Mouse (Mus musculus): ENCODE measurements around the gene Arel1. TPM values are rescaled to one million over a fixed set of nuclear protein-coding genes. Genes with fewer than 3 reads are reported as not detected.

Arel1 gene
- polyA plus RNA-seq (2015; fragmentation: Nextera tagmentation; extraction: Ambion mirVana) = 10.4 and 12.7 TPM in 2 replicates

DNA sequence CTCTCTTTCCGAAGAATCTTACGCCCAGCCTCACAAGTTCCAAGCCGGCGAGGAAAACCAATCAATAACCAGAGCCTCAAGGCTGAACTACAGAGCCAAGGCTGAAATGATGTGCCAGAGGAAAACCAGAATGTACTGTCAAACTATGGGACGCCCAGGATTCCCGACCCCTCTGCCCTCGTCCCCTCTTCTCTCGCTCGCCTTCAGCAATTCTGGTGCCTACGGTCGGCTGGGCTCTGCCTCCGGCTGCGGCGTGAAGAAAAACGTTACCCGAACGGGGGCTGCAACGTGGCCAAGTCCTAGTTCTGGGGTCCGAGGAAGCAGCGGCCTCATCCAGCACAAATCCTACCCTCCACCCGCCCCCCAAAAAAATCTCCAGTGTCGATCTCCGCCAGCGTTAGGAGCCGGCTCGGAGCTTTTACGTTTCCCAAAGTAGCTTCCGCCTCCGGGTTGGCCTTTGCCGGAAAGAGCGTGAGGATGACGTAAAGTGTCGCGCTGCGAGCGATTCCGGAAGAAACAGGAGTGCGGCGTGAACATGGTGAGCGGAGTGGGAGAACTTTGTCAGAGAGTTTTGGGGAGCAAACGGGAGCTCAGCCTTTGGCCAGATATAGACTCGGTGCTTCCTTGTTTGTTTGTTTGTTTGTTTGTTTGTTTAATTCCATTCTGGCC, at the start of gene Arel1, which contains the start of gene Fcf1:
Gene Arel1, minus strand, starts transcription at position 473 of the 669 bp plus-strand sequence.
Gene Fcf1, plus strand, starts transcription at position 470 of the 669 bp plus-strand sequence.
- Histone ChIP-seq H3K27me3 (no peaks in the 10 kb centered on the region), H3K9ac (peak within 1 kb of the TSS; percentile 88), H3K4me3 (peak within 1 kb of the TSS; percentile 96), H3K4me1 (replicated peaks) (peaks cover 17% of the 10 kb centered on the region), H3K4me2 (peak within 1 kb of the TSS; percentile 82), H3K36me3 (peaks cover 27% of the 10 kb centered on the region), H3K9me3 (replicated peaks) (no peaks in the 10 kb centered on the region), H3K27ac (peak within 1 kb of the TSS; percentile 57)
- WGBS = under 1% methylated on average over 42 of the region's 42 CpGs
- 0 out of 2 replicates have a peak, but pooled peaks have one; percentile 60 for ATAC-seq (replicated peaks; ENCODE audit: insufficient number of reproducible peaks, insufficient read depth, low FRiP score, low read depth)

- 77% methylated on average over 2 of the region's 2 CpGs for WGBS
- no peak for ATAC-seq (replicated peaks; ENCODE audit: insufficient number of reproducible peaks, insufficient read depth, low FRiP score, low read depth)
- H3K9ac ChIP-seq = no peak overlapping the region
These were observed 41.5 kb upstream of the Arel1 start for GRCm38 (mm10) chr12:85012185-85012584.

GRCm38 (mm10) chr12:85010541-85010940, 39.8 kb upstream of the Arel1 start:
- no peak for ATAC-seq (replicated peaks; ENCODE audit: insufficient number of reproducible peaks, insufficient read depth, low FRiP score, low read depth)
- no peaks in the 10 kb centered on the region; the same call in 1 of the 2 replicates for H3K4me1 ChIP-seq (replicated peaks)
- peaks cover 32% of the 10 kb centered on the region for H3K36me3 ChIP-seq
- no peak overlapping the region for H3K4me2 ChIP-seq
- H3K27ac ChIP-seq = no peak overlapping the region
- no peaks in the 10 kb centered on the region for H3K9me3 ChIP-seq (replicated peaks)
- 90% methylated on average over 2 of the region's 2 CpGs for WGBS
- H3K9ac ChIP-seq = no peak overlapping the region
- no peaks in the 10 kb centered on the region for H3K27me3 ChIP-seq
- no peak overlapping the region for H3K4me3 ChIP-seq

More at GRCm38 (mm10) chr12:85012185-85012584, 41.5 kb upstream of the Arel1 start:
- H3K36me3 ChIP-seq = peaks cover 43% of the 10 kb centered on the region
- H3K4me2 ChIP-seq = no peak overlapping the region
- no peaks in the 10 kb centered on the region for H3K9me3 ChIP-seq (replicated peaks)
- H3K27ac ChIP-seq = no peak overlapping the region
- H3K4me3 ChIP-seq = no peak overlapping the region
- no peaks in the 10 kb centered on the region; the same call in 1 of the 2 replicates for H3K4me1 ChIP-seq (replicated peaks)
- H3K27me3 ChIP-seq = no peaks in the 10 kb centered on the region

- Histone ChIP-seq H3K4me1 (replicated peaks) (no peaks in the 10 kb centered on the region; the same call in 1 of the 2 replicates), H3K27ac (no peak overlapping the region), H3K9me3 (replicated peaks) (no peaks in the 10 kb centered on the region), H3K4me2 (no peak overlapping the region), H3K36me3 (peaks cover 32% of the 10 kb centered on the region), H3K27me3 (no peaks in the 10 kb centered on the region), H3K4me3 (no peak overlapping the region), H3K9ac (no peak overlapping the region)
- WGBS = 80% methylated on average over 1 of the region's 1 CpGs
- no peak for ATAC-seq (replicated peaks; ENCODE audit: insufficient number of reproducible peaks, insufficient read depth, low FRiP score, low read depth)
These were observed 39.1 kb upstream of the Arel1 start for GRCm38 (mm10) chr12:85009776-85010175.

DNA sequence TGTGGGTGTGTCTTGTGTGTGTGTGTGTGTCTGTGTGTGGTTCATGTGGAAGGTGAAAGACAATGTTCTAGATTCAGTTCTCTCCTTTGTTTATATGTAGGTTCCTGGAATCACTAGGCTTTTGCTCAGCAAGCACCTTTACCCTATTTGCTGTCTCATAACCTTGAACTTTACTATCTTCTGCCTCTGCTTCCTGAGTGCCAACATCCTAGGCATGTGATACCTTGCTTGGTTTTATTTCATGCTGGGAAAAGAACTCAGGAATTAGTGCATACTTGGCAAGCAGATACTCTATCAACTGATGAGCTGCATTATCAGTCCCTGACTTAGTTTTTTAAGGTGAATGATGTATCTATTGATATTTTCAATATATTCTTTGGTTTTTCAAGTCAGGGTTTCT, 36.3 kb upstream of the Arel1 start:
- Histone ChIP-seq H3K27me3 (no peaks in the 10 kb centered on the region), H3K36me3 (peaks cover 10% of the 10 kb centered on the region; the same call in 1 of the 2 replicates), H3K4me2 (no peak overlapping the region), H3K9ac (no peak overlapping the region), H3K27ac (no peak overlapping the region), H3K9me3 (replicated peaks) (no peaks in the 10 kb centered on the region), H3K4me1 (replicated peaks) (no peaks in the 10 kb centered on the region; the same call in 1 of the 2 replicates), H3K4me3 (no peak overlapping the region)
- ATAC-seq (replicated peaks; ENCODE audit: insufficient number of reproducible peaks, insufficient read depth, low FRiP score, low read depth) = no peak

GRCm38 (mm10) chr12:85006206-85006605, 35.5 kb upstream of the Arel1 start:
- Histone ChIP-seq H3K9ac (no peak overlapping the region), H3K4me1 (replicated peaks) (no peaks in the 10 kb centered on the region; the same call in 1 of the 2 replicates), H3K36me3 (peaks cover 10% of the 10 kb centered on the region; the same call in 1 of the 2 replicates), H3K9me3 (replicated peaks) (no peaks in the 10 kb centered on the region), H3K4me2 (no peak overlapping the region), H3K27me3 (no peaks in the 10 kb centered on the region), H3K4me3 (no peak overlapping the region), H3K27ac (no peak overlapping the region)
- no peak for ATAC-seq (replicated peaks; ENCODE audit: insufficient number of reproducible peaks, insufficient read depth, low FRiP score, low read depth)
- WGBS = 95% methylated on average over 1 of the region's 1 CpGs

- H3K4me3 ChIP-seq = peak overlapping the region; percentile 21
- H3K27ac ChIP-seq = no peak overlapping the region
- no peaks in the 10 kb centered on the region for H3K9me3 ChIP-seq (replicated peaks)
- no peaks in the 10 kb centered on the region for H3K27me3 ChIP-seq
- H3K4me1 ChIP-seq (replicated peaks) = peaks cover 23% of the 10 kb centered on the region
- no peak overlapping the region for H3K9ac ChIP-seq
- peak overlapping the region; percentile 94 for H3K4me2 ChIP-seq
- H3K36me3 ChIP-seq = no peaks in the 10 kb centered on the region
- ATAC-seq (replicated peaks; ENCODE audit: insufficient number of reproducible peaks, insufficient read depth, low FRiP score, low read depth) = no peak
These were observed 28.4 kb upstream of the Arel1 start for GRCm38 (mm10) chr12:84999053-84999452.

GRCm38 (mm10) chr12:84996501-84997398, 26.1 kb upstream of the Arel1 start:
- 1% methylated on average over 44 of the region's 44 CpGs for WGBS
- Histone ChIP-seq H3K9ac (peak overlapping the region; percentile 95), H3K36me3 (no peaks in the 10 kb centered on the region), H3K4me3 (peak overlapping the region; percentile 87), H3K4me2 (peak overlapping the region; percentile 94), H3K27ac (peak overlapping the region; percentile 83), H3K4me1 (replicated peaks) (peaks cover 23% of the 10 kb centered on the region), H3K9me3 (replicated peaks) (no peaks in the 10 kb centered on the region), H3K27me3 (no peaks in the 10 kb centered on the region)
- peak; percentile 51 for ATAC-seq (replicated peaks; ENCODE audit: insufficient number of reproducible peaks, insufficient read depth, low FRiP score, low read depth)

DNA sequence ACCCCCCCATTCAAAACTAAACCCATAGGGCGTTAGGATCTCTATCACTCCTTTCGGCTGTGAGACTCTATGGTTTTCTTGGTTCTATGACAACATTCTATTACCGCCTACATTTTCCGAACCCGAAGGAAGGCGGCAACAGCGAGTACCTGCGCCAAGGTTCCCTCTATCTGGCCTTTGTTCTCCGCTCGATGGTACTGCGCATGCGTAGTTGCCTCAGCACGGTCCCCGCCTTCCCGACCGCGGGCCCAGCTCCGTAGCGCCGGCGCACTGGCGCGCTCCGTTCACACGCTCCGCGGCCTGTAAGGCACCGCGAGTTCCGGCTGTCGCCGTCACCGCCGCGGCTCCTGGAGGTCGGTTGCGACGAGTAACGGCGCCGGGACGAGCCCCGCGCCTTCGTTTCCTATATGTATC, 25.4 kb upstream of the Arel1 start, which contains the start of gene Ylpm1:
Gene Ylpm1, plus strand, starts transcription at position 239 of the 414 bp plus-strand sequence.
- WGBS = under 1% methylated on average over 45 of the region's 45 CpGs
- ATAC-seq (replicated peaks; ENCODE audit: insufficient number of reproducible peaks, insufficient read depth, low FRiP score, low read depth) = peak; percentile 98
- peak within 1 kb of the TSS; percentile 83 for H3K27ac ChIP-seq
- H3K4me3 ChIP-seq = peak within 1 kb of the TSS; percentile 87
- H3K4me1 ChIP-seq (replicated peaks) = peaks cover 23% of the 10 kb centered on the region
- H3K9ac ChIP-seq = peak within 1 kb of the TSS; percentile 95
- H3K4me2 ChIP-seq = peak within 1 kb of the TSS; percentile 94
- no peaks in the 10 kb centered on the region for H3K9me3 ChIP-seq (replicated peaks)
- no peaks in the 10 kb centered on the region for H3K27me3 ChIP-seq
- H3K36me3 ChIP-seq = no peaks in the 10 kb centered on the region

- H3K4me3 ChIP-seq = peak overlapping the region; percentile 87; the same call in 1 of the 2 replicates
- no peaks in the 10 kb centered on the region for H3K27me3 ChIP-seq
- no peak for ATAC-seq (replicated peaks; ENCODE audit: insufficient number of reproducible peaks, insufficient read depth, low FRiP score, low read depth)
- H3K4me2 ChIP-seq = peak overlapping the region; percentile 94
- 91% methylated on average over 9 of the region's 9 CpGs for WGBS
- H3K4me1 ChIP-seq (replicated peaks) = peaks cover 23% of the 10 kb centered on the region
- no peak overlapping the region for H3K9ac ChIP-seq
- H3K36me3 ChIP-seq = no peaks in the 10 kb centered on the region
- no peak overlapping the region for H3K27ac ChIP-seq
- no peaks in the 10 kb centered on the region for H3K9me3 ChIP-seq (replicated peaks)
These were observed 24.5 kb upstream of the Arel1 start for GRCm38 (mm10) chr12:84995112-84995761.

GRCm38 (mm10) chr12:84989456-84989855, 18.8 kb upstream of the Arel1 start:
- WGBS = 51% methylated on average over 4 of the region's 4 CpGs
- Histone ChIP-seq H3K27me3 (no peaks in the 10 kb centered on the region), H3K9me3 (replicated peaks) (no peaks in the 10 kb centered on the region), H3K4me2 (no peak overlapping the region), H3K27ac (no peak overlapping the region), H3K36me3 (no peaks in the 10 kb centered on the region), H3K4me3 (no peak overlapping the region), H3K4me1 (replicated peaks) (no peaks in the 10 kb centered on the region), H3K9ac (no peak overlapping the region)
- ATAC-seq (replicated peaks; ENCODE audit: insufficient number of reproducible peaks, insufficient read depth, low FRiP score, low read depth) = no peak
